Mouse (Mus musculus): Measurements from ENCODE around the gene Hrh1.

DNA sequence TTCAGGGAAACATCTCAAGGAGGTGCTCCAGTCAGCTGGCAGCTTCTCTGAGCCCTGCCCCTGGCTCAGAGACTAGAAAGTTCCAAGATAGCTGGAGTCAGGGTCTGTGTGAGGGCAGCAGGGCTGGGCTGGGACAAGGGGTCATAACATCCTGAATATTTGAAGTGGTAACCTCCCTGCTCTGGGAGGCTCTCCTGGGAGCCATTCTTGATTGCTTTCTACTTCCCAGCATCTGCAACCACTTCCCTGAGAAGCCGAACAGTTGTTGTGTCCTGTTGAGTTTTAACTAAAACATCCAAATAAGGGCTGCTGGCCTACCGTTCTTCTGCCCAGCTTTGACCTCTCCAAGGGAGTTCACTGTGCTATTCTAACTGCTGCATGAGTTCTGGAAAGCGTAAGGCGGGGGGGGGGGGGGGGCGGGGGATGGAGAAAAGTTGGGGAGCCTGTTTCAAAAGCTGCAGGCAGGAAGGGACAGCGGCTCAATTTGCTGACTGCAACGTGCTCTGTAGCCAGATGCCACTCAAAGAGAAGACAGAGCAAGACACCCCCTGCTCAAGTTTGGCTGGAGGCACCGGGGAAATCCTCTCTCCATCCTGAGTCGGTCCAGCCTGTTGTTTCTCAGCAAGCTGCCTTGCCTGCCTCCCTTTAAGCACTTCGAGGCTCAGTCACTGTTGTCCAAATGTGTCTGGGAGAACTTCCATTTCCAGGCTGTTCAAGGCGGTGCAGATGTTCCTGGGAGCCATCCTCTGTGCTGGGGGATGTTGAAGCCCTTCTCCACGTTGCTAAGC lies 58.7 kb downstream of the Hrh1 start:
- TF ChIP-seq CTCF (IDR thresholded peaks at IDR 0.05; ENCODE audit: low read depth) (no peak), EP300 (optimal IDR thresholded peaks at IDR 0.05) (no peak)

All from stomach, postnatal 0 days (tissue).